Mouse (Mus musculus): ENCODE data around the gene Pitpnm2. TPM values are rescaled to one million over a fixed set of nuclear protein-coding genes. Genes with fewer than 3 reads are reported as not detected.
"Not testable (repeated sequence)": the region's sequence is repeated elsewhere in the genome, so short reads cannot be mapped to it uniquely, and the experiment has no call there.

Gene Pitpnm2
- polyA plus RNA-seq, 1 experiment, result 54.9 TPM

DNA sequence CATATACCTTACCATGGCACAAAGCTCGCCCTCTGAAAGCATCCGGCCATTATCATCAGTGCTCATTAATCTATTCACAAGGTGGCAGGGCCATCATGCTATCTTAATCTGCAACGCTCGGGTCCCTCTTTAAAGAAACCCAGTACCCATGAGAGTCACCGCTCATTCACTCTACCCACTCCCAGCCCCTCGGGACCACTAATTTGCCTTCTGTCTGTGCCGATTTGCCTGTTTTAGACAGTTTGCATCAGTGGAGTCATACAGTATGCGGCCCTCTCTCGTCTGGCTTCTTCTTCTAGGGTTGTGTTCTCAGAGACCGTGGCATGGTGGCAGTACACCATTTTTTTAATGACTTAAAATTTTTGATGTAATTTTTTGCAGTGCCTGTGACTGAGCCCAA is 30.1 kb downstream of the Pitpnm2 start:
- Histone ChIP-seq H3K4me1 (ENCODE audit: control insufficient read depth, insufficient read depth, low read length) (peaks cover 2% of the 10 kb centered on the region; the same call in 1 of the 2 replicates), H3K27me3 (ENCODE audit: control insufficient read depth, insufficient read depth, low read length) (no peaks in the 10 kb centered on the region), H3K4me3 (ENCODE audit: control insufficient read depth, low read depth, low read length) (no peak overlapping the region), H3K36me3 (ENCODE audit: control insufficient read depth, insufficient read depth, low read length) (no peaks in the 10 kb centered on the region), H3K27ac (ENCODE audit: control insufficient read depth, insufficient read depth, low read depth, low read length) (no peak overlapping the region)
- TF ChIP-seq CTCF (IDR thresholded peaks at IDR 0.05; ENCODE audit: control insufficient read depth, insufficient read depth, insufficient replicate concordance, low read depth, low read length) (no peak), POLR2A (IDR thresholded peaks at IDR 0.05; ENCODE audit: control insufficient read depth, low read depth, low read length) (no peak)

DNA sequence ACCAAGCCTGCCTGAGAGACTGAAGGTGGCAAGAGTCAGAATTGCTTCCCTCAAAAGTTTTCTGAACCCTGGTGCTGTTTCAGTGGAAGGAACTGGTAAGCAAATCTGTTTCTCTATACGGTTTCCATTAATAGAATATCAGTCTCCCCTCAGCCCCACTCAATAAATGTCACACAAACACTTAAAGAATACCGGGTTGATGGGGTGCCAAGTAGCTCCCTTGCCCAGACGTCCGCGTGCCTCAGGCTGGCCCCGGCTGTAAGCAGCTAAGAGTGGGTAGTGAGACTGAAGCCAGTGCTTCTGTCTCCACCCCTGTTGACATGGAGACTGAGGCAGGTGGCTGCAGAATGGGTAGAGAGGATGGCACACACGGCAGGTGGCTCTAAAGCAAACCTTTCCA is 30.6 kb downstream of the Pitpnm2 start:
- H3K27ac ChIP-seq (ENCODE audit: control insufficient read depth, insufficient read depth, low read depth, low read length), result no peak overlapping the region
- H3K27me3 ChIP-seq (ENCODE audit: control insufficient read depth, insufficient read depth, low read length), result no peaks in the 10 kb centered on the region
- peaks cover 2% of the 10 kb centered on the region; the same call in 1 of the 2 replicates for H3K4me1 ChIP-seq (ENCODE audit: control insufficient read depth, insufficient read depth, low read length)
- no peaks in the 10 kb centered on the region for H3K36me3 ChIP-seq (ENCODE audit: control insufficient read depth, insufficient read depth, low read length)
- no peak overlapping the region for H3K4me3 ChIP-seq (ENCODE audit: control insufficient read depth, low read depth, low read length)
- TF ChIP-seq CTCF (IDR thresholded peaks at IDR 0.05; ENCODE audit: control insufficient read depth, insufficient read depth, insufficient replicate concordance, low read depth, low read length) (no peak), POLR2A (IDR thresholded peaks at IDR 0.05; ENCODE audit: control insufficient read depth, low read depth, low read length) (no peak)

DNA sequence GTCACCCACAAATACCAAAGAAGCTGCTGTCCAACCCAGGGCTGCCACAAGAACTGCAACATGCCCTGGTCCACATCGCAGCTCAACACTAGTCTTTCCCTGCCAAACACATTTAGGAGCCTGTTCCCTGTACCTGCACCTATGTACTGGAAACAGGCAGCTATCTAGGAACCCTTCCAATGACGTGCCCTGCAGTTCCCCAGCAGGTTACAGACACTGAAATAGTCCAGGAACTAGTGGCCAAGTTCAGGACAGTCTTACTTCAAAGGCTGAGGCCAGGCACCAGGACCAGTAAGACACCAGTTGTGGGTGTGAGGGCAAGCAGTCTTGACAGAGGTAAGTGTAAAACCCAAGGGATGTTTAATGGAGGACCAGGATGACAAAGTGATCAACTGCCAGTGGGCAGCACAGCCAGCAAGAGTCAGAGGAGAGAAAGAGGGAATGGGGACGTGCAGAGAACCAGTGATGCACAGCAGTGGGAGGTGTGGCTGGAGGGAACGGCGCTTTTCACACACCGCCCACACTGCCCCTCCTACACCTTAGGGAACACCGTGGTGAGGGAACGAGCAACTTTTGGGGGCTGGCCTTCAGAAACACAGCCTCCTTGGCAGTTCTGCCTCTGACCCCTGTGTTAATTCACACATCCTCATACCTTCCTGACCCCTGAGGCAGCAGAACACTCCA is 31.9 kb downstream of the Pitpnm2 start:
- Histone ChIP-seq H3K27me3 (ENCODE audit: control insufficient read depth, insufficient read depth, low read length) (no peaks in the 10 kb centered on the region), H3K4me3 (ENCODE audit: control insufficient read depth, low read depth, low read length) (no peak overlapping the region), H3K4me1 (ENCODE audit: control insufficient read depth, insufficient read depth, low read length) (peaks cover 4% of the 10 kb centered on the region; the same call in 1 of the 2 replicates), H3K27ac (ENCODE audit: control insufficient read depth, insufficient read depth, low read depth, low read length) (no peak overlapping the region), H3K36me3 (ENCODE audit: control insufficient read depth, insufficient read depth, low read length) (no peaks in the 10 kb centered on the region)
- TF ChIP-seq CTCF (IDR thresholded peaks at IDR 0.05; ENCODE audit: control insufficient read depth, insufficient read depth, insufficient replicate concordance, low read depth, low read length) (no peak), POLR2A (IDR thresholded peaks at IDR 0.05; ENCODE audit: control insufficient read depth, low read depth, low read length) (no peak)

DNA sequence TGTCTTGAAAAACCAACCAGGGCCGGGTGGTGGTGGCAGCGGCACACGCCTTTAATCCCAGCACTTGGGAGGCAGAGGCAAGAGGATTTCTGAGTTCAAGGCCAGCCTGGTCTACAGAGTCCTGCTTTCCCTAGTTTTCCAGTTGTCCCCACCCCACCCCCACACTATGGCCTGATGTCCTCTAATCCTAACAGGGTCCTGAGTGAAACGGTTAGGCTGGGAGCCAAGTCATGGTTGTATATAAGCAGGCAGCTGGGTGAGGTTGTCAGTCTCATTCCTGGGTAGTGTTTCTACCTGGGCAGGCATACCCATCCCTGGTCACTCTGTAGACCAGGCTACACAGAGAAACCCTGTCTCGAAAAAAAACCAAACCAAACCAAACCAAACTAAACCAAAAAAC is 32.5 kb downstream of the Pitpnm2 start:
- not testable (repeated sequence) for H3K4me3 ChIP-seq (ENCODE audit: control insufficient read depth, low read depth, low read length); H3K36me3 ChIP-seq (ENCODE audit: control insufficient read depth, insufficient read depth, low read length); H3K27me3 ChIP-seq (ENCODE audit: control insufficient read depth, insufficient read depth, low read length); H3K27ac ChIP-seq (ENCODE audit: control insufficient read depth, insufficient read depth, low read depth, low read length); H3K4me1 ChIP-seq (ENCODE audit: control insufficient read depth, insufficient read depth, low read length)

DNA sequence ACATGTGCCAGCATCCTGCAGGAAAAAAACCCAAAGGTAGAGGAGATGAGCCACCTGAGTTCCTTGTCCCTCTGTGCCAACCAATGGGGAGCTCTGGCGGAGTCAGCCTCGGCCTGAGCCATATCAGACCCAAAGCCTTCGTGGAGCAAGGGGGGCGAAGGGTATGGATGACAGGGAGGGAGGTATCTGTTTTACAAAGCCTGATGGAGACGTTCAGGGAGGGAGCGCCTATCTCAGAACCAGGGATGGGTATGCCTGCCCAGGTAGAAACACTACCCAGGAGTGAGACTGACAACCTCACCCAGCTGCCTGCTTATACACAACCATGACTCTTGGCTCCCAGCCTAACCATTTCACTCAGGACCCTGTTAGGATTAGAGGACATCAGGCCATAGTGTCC is 33.2 kb downstream of the Pitpnm2 start:
- no peak for TF ChIP-seq POLR2A (IDR thresholded peaks at IDR 0.05; ENCODE audit: control insufficient read depth, low read depth, low read length)
- TF ChIP-seq CTCF (IDR thresholded peaks at IDR 0.05; ENCODE audit: control insufficient read depth, insufficient read depth, insufficient replicate concordance, low read depth, low read length), result no peak

DNA sequence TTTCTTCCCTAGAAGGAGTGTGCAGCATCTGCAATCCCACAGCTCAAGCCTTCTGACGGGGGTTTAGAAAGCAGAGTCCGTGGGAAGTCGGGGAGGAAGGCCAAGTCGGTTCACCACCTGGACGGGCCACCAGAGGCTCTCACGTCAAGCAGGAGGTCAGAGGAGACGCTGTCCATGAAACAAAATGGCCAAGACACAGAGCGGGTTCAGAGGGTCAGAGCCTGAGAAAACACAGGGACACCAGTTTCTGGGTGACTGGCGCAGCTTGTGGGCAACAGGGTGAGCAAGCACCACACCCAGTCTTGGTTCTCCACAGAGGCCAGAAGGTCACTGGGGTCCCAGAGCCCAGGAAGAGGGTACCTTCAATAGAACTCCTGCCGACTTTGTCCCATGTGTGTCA is 33.9 kb downstream of the Pitpnm2 start:
- no peak for TF ChIP-seq CTCF (IDR thresholded peaks at IDR 0.05; ENCODE audit: control insufficient read depth, insufficient read depth, insufficient replicate concordance, low read depth, low read length)
- no peak for TF ChIP-seq POLR2A (IDR thresholded peaks at IDR 0.05; ENCODE audit: control insufficient read depth, low read depth, low read length)
- Histone ChIP-seq H3K36me3 (ENCODE audit: control insufficient read depth, insufficient read depth, low read length) (no peaks in the 10 kb centered on the region), H3K27ac (ENCODE audit: control insufficient read depth, insufficient read depth, low read depth, low read length) (no peak overlapping the region), H3K4me3 (ENCODE audit: control insufficient read depth, low read depth, low read length) (no peak overlapping the region), H3K27me3 (ENCODE audit: control insufficient read depth, insufficient read depth, low read length) (no peaks in the 10 kb centered on the region), H3K4me1 (ENCODE audit: control insufficient read depth, insufficient read depth, low read length) (peaks cover 2% of the 10 kb centered on the region; the same call in 1 of the 2 replicates)

More for the DNA sequence above, 33.2 kb downstream of the Pitpnm2 start:
- Histone ChIP-seq H3K4me3 (ENCODE audit: control insufficient read depth, low read depth, low read length) (no peak overlapping the region), H3K36me3 (ENCODE audit: control insufficient read depth, insufficient read depth, low read length) (no peaks in the 10 kb centered on the region), H3K27me3 (ENCODE audit: control insufficient read depth, insufficient read depth, low read length) (no peaks in the 10 kb centered on the region), H3K27ac (ENCODE audit: control insufficient read depth, insufficient read depth, low read depth, low read length) (no peak overlapping the region), H3K4me1 (ENCODE audit: control insufficient read depth, insufficient read depth, low read length) (peaks cover 2% of the 10 kb centered on the region; the same call in 1 of the 2 replicates)

DNA sequence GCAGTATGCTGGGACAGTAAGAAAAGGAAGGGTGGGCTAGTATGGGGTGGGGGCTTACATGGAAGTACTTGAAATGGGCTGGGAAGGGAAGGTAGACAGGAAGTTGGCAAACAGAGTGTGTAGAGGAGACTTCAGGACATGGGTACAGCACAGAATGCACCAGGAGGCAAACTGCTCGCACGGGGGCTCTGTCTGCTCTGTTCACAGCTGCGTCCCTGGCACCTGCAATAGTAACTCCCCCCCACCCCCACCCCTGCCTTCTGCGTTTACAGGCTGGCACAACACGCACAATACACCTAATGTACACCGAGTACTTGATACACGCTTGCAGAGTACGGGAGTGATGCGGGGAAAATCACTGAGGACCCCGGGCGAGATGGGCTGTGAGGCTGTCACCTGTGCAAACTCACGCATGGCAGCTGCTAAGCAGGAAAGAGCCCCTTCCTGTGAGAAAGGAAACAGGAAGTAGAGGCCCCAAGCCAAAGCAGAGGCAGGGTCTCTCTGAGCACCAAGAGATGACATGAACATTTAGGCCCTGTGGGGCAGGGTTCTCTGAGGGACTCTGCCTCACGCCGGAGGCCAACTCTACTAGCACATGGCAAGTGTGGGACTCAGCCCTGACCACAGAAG is 34.9 kb downstream of the Pitpnm2 start:
- no peaks in the 10 kb centered on the region for H3K27me3 ChIP-seq (ENCODE audit: control insufficient read depth, insufficient read depth, low read length)
- H3K4me3 ChIP-seq (ENCODE audit: control insufficient read depth, low read depth, low read length), result no peak overlapping the region
- TF ChIP-seq CTCF (IDR thresholded peaks at IDR 0.05; ENCODE audit: control insufficient read depth, insufficient read depth, insufficient replicate concordance, low read depth, low read length) (no peak), POLR2A (IDR thresholded peaks at IDR 0.05; ENCODE audit: control insufficient read depth, low read depth, low read length) (no peak)
- no peaks in the 10 kb centered on the region for H3K36me3 ChIP-seq (ENCODE audit: control insufficient read depth, insufficient read depth, low read length)
- no peak overlapping the region for H3K27ac ChIP-seq (ENCODE audit: control insufficient read depth, insufficient read depth, low read depth, low read length)
- peaks cover 2% of the 10 kb centered on the region; the same call in 1 of the 2 replicates for H3K4me1 ChIP-seq (ENCODE audit: control insufficient read depth, insufficient read depth, low read length)
